Mouse (Mus musculus): Measurements from ENCODE around the gene Eif3g.

DNA sequence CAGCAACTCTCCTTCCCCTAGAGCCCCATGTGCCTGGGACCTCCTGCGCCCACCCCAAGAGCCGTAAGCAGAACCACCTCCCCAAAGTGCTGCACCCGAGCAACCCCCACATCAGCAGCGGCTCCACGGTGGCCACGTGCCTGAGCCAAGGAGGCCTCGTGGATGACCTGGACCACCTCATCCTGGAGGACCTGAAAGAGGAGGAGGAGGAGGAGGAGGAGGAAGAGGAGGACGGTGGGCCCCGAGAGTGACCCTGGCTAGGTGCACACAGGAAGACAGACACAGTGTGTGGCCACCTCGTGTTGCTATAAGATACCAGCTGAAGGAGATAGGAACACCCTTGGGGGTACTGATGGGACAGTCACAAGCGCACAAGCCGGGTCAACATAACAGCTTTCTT lies 24.9 kb downstream of the Eif3g start:
- TF ChIP-seq CTCF (IDR thresholded peaks at IDR 0.05; ENCODE audit: control insufficient read depth, insufficient read depth, low read length) (no peak), POLR2A (IDR thresholded peaks at IDR 0.05; ENCODE audit: borderline replicate concordance, control insufficient read depth, low read depth, low read length) (no peak)
